9 mouse cellular contexts compared by ENCODE assay signal in the genomic region with DNA sequence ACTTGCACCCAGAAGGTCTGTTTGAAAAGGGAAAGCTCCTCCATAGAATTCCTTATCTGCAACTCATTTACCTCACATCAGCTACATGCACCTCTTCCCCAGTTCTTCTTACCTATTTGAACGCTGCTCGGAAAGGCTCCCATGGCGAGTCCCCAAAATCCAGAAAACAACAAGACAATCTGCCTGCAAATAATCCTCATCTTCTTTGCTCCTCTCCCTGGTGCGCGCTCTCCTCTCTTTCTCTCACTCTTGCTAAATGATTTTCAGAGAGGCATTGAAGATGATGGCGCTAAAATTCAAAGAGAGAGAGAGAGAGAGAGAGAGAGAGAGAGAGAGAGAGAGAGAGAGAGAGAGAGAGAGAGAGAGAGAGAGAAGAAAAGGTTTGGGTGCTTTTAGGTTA. TPM values are rescaled to one million over a fixed set of nuclear protein-coding genes. Genes with fewer than 3 reads are reported as not detected.
DNase-seq lines count a peak whose midpoint lies in the region; ATAC-seq and TF ChIP-seq lines count a peak whose summit lies in the region.
"Had no signal": no experiment of that assay in that cellular context is flagged by ENCODE, and none has a peak within 500 bp of the region (broad histone marks: within the 10 kb centered on the region; RNA-seq: fewer than 3 reads in every experiment).

No protein-coding gene starts in this region.

- no peak for DNase-seq in kidney, adult 2 months
- no peak for DNase-seq in kidney, postnatal 14 days
- peak; percentile 66 for DNase-seq in brain, adult 2 months (ENCODE audit: low read depth, low spot score)
- DNase-seq in embryonic facial prominence, embryonic 14.5 days (ENCODE audit: low spot score), result no peak
- peak; percentile 21 for DNase-seq in limb, embryonic 11.5 days (ENCODE audit: low spot score)
- no peak for DNase-seq in stomach, postnatal 0 days (ENCODE audit: low spot score)
- no peak for DNase-seq in adrenal gland, adult 2 months
- no peak for DNase-seq in gastrocnemius, adult 18-20 months (ENCODE audit: low spot score)

- WGBS in kidney, adult 2 months, result 8% methylated on average over 6 of the region's 6 CpGs
- WGBS in embryonic facial prominence, embryonic 14.5 days, result 3% methylated on average over 5 of the region's 6 CpGs
- WGBS in limb, embryonic 11.5 days, result 5% methylated on average over 5 of the region's 6 CpGs
- WGBS in stomach, postnatal 0 days, result 0% methylated on average over 6 of the region's 6 CpGs

- no peaks in the 10 kb centered on the region for H3K9me3 ChIP-seq in embryonic facial prominence, embryonic 14.5 days (ENCODE audit: control insufficient read depth, low read length)
- no peaks in the 10 kb centered on the region for H3K9me3 ChIP-seq in limb, embryonic 11.5 days (ENCODE audit: control insufficient read depth, low read length)
- H3K9me3 ChIP-seq in stomach, postnatal 0 days (ENCODE audit: control insufficient read depth, low read length), result no peaks in the 10 kb centered on the region

- no peak for TF ChIP-seq CTCF in kidney, adult 2 months (conservative IDR thresholded peaks at IDR 0.05; ENCODE audit: insufficient read depth, insufficient read length, low read depth, low read length)
- no peak for TF ChIP-seq CTCF in stomach, postnatal 0 days (IDR thresholded peaks at IDR 0.05; ENCODE audit: low read depth)

- H3K9ac ChIP-seq in embryonic facial prominence, embryonic 14.5 days (ENCODE audit: low read depth, low read length), result peak overlapping the region; percentile 56
- no peak overlapping the region for H3K9ac ChIP-seq in limb, embryonic 11.5 days (ENCODE audit: low read length)
- H3K9ac ChIP-seq in stomach, postnatal 0 days (ENCODE audit: low read length), result no peak overlapping the region

- H3K4me2 ChIP-seq in embryonic facial prominence, embryonic 14.5 days (ENCODE audit: low read depth, low read length), result peak overlapping the region; percentile 78
- peak overlapping the region; percentile 68 for H3K4me2 ChIP-seq in limb, embryonic 11.5 days (ENCODE audit: low read depth, severe bottlenecking)
- peak overlapping the region; percentile 75 for H3K4me2 ChIP-seq in stomach, postnatal 0 days (replicated peaks; ENCODE audit: low read depth)

- H3K4me3 ChIP-seq in kidney, adult 2 months (ENCODE audit: insufficient read depth, low read depth, low read length), result peak overlapping the region; percentile 38; the same call in 1 of the 2 replicates
- peak overlapping the region; percentile 56 for H3K4me3 ChIP-seq in embryonic facial prominence, embryonic 14.5 days (ENCODE audit: low read depth, low read length)
- peak overlapping the region; percentile 54 for H3K4me3 ChIP-seq in limb, embryonic 11.5 days (ENCODE audit: low read depth, low read length)
- peak overlapping the region; percentile 52 for H3K4me3 ChIP-seq in stomach, postnatal 0 days (ENCODE audit: low read depth, low read length)

- no peaks in the 10 kb centered on the region for H3K36me3 ChIP-seq in kidney, adult 2 months (ENCODE audit: control insufficient read depth, insufficient read depth, low read length)
- no peaks in the 10 kb centered on the region for H3K36me3 ChIP-seq in embryonic facial prominence, embryonic 14.5 days (ENCODE audit: control insufficient read depth, insufficient read depth, low read length)
- H3K36me3 ChIP-seq in limb, embryonic 11.5 days (ENCODE audit: control insufficient read depth, insufficient read depth, low read length), result no peaks in the 10 kb centered on the region
- H3K36me3 ChIP-seq in stomach, postnatal 0 days (ENCODE audit: control insufficient read depth, insufficient read depth, low read length), result no peaks in the 10 kb centered on the region

- H3K27ac ChIP-seq in kidney, adult 2 months (ENCODE audit: insufficient read depth, low read depth, low read length), result no peak overlapping the region
- H3K27ac ChIP-seq in embryonic facial prominence, embryonic 14.5 days (replicated peaks; ENCODE audit: low read depth, low read length), result no peak overlapping the region
- H3K27ac ChIP-seq in limb, embryonic 11.5 days (replicated peaks; ENCODE audit: low read depth, low read length), result no peak overlapping the region
- no peak overlapping the region for H3K27ac ChIP-seq in stomach, postnatal 0 days (replicated peaks)

- no peak for TF ChIP-seq EP300 in stomach, postnatal 0 days (optimal IDR thresholded peaks at IDR 0.05)

- no peaks in the 10 kb centered on the region for H3K4me1 ChIP-seq in kidney, adult 2 months (ENCODE audit: control insufficient read depth, insufficient read depth, low read length)
- H3K4me1 ChIP-seq in embryonic facial prominence, embryonic 14.5 days (ENCODE audit: control insufficient read depth, insufficient read depth, low read length), result no peaks in the 10 kb centered on the region
- H3K4me1 ChIP-seq in limb, embryonic 11.5 days (ENCODE audit: control insufficient read depth, insufficient read depth, low read length), result no peaks in the 10 kb centered on the region
- H3K4me1 ChIP-seq in stomach, postnatal 0 days (replicated peaks; ENCODE audit: control insufficient read depth, insufficient read depth), result no peaks in the 10 kb centered on the region

- ATAC-seq in embryonic facial prominence, embryonic 14.5 days (ENCODE audit: low read depth), result no peak
- ATAC-seq in limb, embryonic 11.5 days (ENCODE audit: insufficient number of reproducible peaks, low FRiP score, low TSS enrichment, low read depth), result no peak
- no peak for ATAC-seq in stomach, postnatal 0 days (ENCODE audit: low FRiP score, low TSS enrichment)

- TF ChIP-seq POLR2A in kidney, adult 2 months (IDR thresholded peaks at IDR 0.05; ENCODE audit: low read depth, low read length), result no peak

- H3K27me3 ChIP-seq in kidney, adult 2 months (replicated peaks; ENCODE audit: control insufficient read depth, insufficient read depth, low read length), result no peaks in the 10 kb centered on the region; the same call in 1 of the 2 replicates
- H3K27me3 ChIP-seq in embryonic facial prominence, embryonic 14.5 days (replicated peaks; ENCODE audit: control insufficient read depth, insufficient read depth, low read length), result no peaks in the 10 kb centered on the region
- no peaks in the 10 kb centered on the region for H3K27me3 ChIP-seq in limb, embryonic 11.5 days (ENCODE audit: control insufficient read depth, insufficient read depth, low read length)
- no peaks in the 10 kb centered on the region for H3K27me3 ChIP-seq in stomach, postnatal 0 days (ENCODE audit: control insufficient read depth, insufficient read depth, low read length)

RNA-seq across cellular contexts. Expression of a gene that starts 1.0 kb away (rescaled TPM):
- polyA plus RNA-seq in kidney, adult 2 months (2012; rRNA removed), result 0.99 and 1.0 TPM in 2 replicates
- 2.6 and 3.1 TPM in 2 replicates for polyA plus RNA-seq in embryonic facial prominence, embryonic 14.5 days (2014; fragmentation: Nextera tagmentation; extraction: Ambion mirVana)
- 1.6 and 2.2 TPM in 2 replicates for polyA plus RNA-seq in limb, embryonic 11.5 days (2014; fragmentation: Nextera tagmentation; extraction: Ambion mirVana)
- polyA plus RNA-seq in stomach, postnatal 0 days (2015; fragmentation: Nextera tagmentation; extraction: Ambion mirVana), result 1.2 and 1.3 TPM in 2 replicates
- total RNA-seq in adrenal gland, adult 2 months (2021), result 1 to 10 TPM; 1.9 TPM
- polyA plus RNA-seq in adrenal gland, adult 2 months (2012; rRNA removed), result 0.11 and 0.29 TPM in 2 replicates
- total RNA-seq in gastrocnemius, adult 18-20 months (2021), result not detected
- total RNA-seq: MEL had no signal

Comparison
In these comparisons a context has a peak if more than half of its experiments do, and no peak if none do; other contexts are left out.
1. DNase-seq: peak in brain, adult 2 months (single experiment) and limb, embryonic 11.5 days (single experiment); none in kidney, adult 2 months (single experiment), kidney, postnatal 14 days (single experiment), embryonic facial prominence, embryonic 14.5 days (single experiment), stomach, postnatal 0 days (single experiment), adrenal gland, adult 2 months (single experiment) and gastrocnemius, adult 18-20 months (single experiment).
2. Peak in every context shown above with its lines, with median percentiles within 50 percentile points of each other: H3K4me3 ChIP-seq and H3K4me2 ChIP-seq.